Mouse (Mus musculus) mouse embryonic stem cell (cell line): ENCODE results near the gene Spout1.
"Not testable (repeated sequence)": the region's sequence is repeated elsewhere in the genome, so short reads cannot be mapped to it uniquely, and the experiment has no call there.

Experiments used
- in situ Hi-C, 2 experiments: fragments of 300-500 bp; cut with MboI; formaldehyde crosslinking; loops; 1 replicate in 1 of 2; 3 replicates in 1 of 2; pipeline ENCODE4 v1.14.3; 2019 to 2020; ENCODE audit warnings: low sequenced_read_pairs in 2 of 2, low pct_unique_long_range_greater_than_20kb in 1 of 2, mixed read lengths in 1 of 2; ENCODE audit not compliant: unreplicated experiment in 1 of 2

Spout1 gene

DNA sequence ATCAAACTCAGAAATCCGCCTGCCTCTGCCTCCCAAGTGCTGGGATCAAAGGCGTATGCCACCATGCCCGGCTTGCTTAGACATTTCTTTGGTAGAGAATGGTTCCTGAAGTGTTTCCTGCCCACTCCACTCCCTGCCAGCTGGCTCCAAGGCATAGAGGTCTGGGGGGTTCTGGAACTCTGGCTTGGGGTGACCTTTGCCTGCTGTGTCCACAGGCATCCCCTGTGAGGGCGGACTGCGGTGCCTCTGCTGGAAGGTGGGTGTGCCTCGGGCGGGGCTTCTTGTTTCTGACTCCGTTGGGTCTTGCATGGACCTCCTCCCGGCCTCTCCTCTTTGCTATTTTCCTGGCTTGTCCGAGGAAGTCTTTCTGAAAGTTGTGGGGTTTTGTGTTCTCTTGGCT lies 41.8 kb downstream of the Spout1 start:
- in situ Hi-C loops, result no loop called here

DNA sequence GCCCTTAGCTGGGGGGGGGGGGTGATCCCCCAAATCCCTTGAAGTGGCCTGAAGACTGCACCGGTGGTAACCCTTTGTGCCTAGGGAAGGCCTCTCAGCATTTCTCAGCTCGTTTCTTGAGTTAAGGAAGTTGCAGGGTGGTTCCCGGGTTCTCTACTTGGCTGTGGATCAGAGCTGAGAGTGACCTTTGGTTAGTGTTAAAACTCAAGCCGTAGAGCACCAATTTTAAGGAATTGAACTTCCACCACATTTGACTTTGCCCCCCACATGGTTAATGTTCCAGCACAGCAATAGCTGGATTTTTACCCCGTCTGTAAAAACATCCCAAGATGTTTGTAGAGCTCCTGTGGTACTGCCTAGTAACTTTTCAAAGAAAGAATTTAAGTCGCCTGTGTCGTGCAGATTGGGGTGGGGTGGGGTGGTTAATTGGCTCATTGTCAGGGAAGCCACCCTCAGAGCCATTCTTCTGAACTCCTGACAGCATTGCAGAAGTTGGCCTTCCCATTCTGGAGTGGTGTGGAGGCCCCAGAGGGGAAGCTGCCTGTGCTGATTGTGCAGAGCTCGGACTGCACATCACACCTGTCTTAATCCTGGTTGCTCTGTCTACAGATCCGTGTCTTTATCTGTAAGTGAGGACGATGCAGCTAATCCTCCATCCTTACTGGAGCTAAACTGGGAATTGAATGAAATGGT lies 43.2 kb downstream of the Spout1 start:
- in situ Hi-C loops, result no loop called here

DNA sequence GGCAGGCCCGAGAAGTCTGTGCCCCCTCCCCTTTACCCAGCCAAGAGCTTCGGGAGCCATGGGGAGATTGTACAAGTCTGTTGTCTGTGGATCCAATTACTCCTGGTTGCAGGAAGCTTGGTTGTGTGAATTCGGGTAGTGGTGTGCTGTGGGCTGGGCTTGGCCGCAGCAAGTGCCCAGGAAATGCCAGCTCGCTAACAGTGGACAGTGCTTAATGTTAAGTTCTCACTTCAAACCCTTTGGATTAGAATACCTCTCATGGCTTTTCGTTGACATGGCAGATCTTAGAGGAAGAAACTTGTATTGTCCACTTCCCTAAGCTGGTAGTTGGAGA lies 43.9 kb downstream of the Spout1 start:
- in situ Hi-C loops, result no loop called here

DNA sequence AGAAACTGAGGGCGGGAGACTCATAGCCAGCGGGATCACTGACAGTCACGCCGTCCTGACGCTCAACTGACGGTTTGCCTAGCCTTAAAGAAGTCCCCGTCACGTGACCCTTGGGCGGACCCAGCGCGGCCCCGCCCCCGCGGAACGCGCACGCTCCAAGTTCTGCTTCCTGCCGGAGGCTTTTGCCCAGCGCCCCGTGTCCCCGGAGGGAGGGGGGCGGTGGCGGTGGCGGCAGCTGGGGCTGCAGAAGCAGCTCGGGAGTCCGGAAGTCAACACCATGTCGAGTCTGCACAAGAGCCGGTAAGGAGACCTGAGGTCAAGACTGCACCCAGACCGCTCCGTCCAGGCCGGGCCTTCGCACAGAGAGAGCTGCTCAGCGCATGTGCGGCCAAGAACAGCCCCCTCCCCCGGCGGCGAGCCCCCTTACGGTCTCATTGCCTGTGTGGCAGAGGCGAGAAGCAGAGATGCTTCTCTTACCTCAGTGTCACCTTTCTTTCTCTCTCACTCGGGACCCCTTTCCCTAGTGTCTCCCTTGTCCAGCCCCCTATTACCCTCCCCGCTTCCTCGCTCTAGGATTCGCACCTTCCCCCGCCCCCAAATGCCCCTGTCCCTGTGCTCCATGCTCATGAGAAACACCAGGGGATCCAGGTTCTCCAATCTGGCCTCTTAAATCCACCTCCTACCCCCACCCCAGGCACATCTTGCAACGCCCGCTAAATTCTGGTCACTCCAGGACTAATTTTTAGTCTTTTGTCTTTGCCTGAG lies 44.5 kb downstream of the Spout1 start, which contains the start of gene Tbc1d13:
TSS of gene Tbc1d13 (plus strand) at position 134 of the 765 bp plus-strand sequence.
- in situ Hi-C loops, result no loop called here

DNA sequence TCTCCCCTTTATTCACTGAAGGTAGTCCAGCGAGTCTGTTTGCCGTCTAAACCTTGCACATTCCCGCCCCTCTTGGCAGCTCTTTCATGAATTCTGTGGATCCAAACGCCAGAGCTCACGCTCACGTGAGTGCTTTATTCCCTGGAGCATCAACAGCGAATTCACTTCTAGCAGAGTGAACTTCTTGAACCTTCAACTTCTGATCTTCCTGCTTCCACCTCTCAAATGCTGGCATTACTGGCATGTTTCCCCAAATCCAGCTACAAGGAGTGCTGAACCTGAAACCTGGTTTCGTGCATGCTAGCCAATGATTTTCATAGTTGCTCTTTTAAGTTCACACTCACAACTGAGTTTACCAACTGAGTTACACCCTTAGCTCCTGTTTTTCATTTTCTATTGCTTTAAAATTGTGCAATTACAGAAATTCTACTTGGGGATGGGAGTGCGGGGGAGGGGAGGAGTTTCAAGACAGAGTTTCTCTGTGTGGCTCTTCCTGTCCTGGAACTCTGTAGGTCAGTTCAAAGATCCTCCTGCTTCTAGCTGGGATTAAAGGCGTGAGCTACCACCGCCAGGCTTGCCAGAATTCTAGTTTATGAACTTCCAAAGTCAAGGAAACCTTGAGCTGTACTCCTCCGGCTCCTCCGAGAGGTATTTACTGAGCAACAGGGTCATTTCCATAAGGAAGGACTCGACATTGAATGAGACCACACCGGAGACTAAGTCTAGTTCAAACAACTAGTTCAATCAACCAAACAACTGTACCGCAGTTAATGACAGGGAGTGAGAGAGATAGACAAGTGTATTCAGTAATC lies 45.3 kb downstream of the Spout1 start:
- in situ Hi-C loops, result no loop called here

DNA sequence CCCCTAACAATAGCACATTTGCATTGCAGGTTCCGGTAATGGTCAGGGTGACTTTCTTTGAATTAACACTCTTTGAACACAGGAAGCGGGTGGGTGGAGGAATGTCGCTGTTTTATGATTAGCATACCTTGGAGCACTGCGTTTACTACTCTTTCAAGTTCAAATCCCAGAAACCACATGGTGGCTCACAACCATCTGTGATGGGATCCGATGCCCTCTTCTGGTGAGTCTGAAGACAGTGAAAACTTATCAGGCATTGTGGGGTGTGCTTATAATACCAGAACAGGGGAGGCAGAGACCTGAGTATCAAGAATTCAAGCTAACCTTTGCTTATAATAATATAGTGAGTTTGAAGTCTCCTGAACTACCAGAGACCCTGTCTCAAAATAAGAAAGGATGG lies 47.0 kb downstream of the Spout1 start:
- in situ Hi-C loops, result not testable (repeated sequence)

DNA sequence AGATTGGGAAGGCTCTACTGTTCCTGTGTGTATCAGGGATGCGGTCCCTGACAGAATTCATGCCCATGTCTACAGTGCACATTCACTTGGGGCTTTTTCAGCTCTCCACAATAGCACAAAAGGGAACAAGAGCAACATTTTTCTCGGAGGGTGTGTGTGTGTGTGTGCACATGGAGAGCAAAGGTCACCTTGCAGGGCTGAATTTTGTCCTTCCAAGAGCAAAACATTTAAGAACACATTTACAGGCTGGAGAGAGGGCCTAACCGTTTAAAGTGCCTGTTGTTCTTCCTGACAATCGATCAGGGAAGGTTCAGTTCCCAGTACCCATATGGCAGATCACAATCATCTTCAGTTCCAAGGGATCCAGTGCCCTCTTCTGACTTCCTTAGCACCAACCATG lies 48.1 kb downstream of the Spout1 start:
- in situ Hi-C loops, result no loop called here

DNA sequence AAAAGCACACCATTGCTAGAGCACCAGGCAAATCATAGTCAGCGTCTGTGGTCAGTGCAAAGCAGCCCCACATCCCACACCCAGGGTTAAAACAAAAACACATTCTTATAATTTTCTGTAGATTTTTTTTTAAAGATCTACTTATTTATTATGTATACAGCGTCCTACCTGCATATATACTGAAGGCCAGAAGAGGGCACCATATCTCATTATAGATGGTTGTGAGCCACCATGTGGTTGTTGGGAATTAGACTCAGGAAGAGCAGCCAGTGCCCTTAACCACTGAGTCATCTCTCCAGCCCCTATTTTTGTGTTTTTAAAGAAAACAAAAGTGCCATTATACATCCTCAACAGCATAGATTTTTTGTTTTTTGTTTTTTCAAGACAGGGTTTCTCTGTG lies 49.5 kb downstream of the Spout1 start:
- in situ Hi-C loops, result no loop called here

DNA sequence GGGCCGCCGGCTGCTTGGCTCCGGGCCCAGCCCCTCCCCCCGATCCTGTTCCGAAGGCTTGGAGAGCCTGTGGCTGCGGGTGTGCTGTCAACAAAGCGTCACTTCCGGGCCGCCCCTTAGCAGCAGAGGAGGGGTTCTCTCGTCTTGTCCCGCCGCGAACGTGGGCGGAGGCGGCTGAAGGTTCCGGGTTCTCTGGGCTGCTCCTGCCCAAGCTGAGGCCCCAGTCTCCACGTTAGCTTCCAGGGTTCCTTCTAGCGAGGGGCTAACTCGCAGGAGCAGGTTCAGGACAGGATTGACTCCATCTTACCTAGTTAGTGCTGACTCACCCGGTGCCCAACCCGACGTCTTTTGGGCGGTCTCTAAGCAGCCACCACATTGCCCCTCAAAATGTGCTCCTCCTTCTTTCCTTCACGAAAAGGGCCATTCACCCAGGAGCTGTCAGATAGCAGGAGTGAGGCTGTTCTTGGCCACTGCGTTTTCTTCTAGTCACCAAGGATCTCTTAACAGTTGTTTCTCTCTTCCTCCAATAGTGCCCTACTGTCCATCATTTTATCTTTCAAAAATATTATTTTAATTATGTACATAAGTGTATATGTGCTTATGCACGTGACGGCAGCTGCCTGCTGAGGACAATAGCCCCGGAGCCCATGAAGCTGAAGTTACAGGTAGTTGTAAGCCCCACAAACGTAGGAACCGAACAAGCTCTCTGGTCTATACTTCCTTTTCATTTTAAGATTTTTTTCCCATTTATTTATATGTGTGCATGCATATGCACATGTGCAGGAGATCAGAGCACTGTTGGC lies 53.6 kb downstream of the Spout1 start, which contains the start of gene Zer1:
TSS of gene Zer1 (minus strand) at position 114 of the 803 bp plus-strand sequence.
- in situ Hi-C loops, result no loop called here

DNA sequence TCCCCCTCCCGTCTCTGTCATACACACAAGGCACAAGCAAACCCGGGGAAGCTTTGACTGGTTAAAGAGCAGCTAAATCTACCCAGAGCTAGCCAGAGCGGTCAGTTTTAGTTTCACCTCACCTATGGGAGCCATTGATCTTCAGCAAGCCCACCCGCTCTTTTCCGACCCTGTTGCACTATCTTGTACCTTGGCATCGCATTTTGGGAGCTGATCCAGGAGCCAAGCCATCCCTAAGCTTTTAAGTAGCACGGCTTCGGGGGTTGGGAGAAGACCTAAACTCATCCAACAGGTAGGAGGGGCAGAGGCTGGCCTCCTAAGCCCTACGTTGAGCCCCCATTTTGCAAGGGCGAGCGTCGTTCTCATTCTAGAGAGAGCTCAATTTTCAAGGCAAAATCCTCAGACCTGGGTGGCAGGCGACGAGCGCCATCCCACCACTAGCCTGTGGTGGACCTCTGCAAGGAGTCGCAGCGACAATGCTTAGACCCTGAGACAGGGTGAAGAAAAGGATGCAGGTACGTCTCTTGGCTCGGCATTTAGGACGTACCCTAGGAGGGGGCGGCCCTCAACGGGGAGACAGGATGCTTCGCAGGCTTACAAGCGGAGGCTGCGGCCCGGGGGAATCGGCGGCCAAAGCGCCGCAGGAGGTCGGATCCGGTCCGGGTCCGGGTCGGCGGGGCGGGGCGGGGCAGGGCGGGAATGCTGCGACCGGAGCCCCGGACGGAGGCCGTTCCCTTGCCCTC lies 54.4 kb downstream of the Spout1 start:
- in situ Hi-C loops, result no loop called here
